Comparison of ENCODE assay signal across 23 mouse cellular contexts in genomic region chr8:124724301-124724700, GRCm38 (mm10). TPM values are rescaled to one million over a fixed set of nuclear protein-coding genes. Genes with fewer than 3 reads are reported as not detected.
"Had no signal": no experiment of that assay in that cellular context is flagged by ENCODE, and none has a peak within 500 bp of the region (broad histone marks: within the 10 kb centered on the region; RNA-seq: fewer than 3 reads in every experiment).

No protein-coding gene starts in this region.

- H3K27me3 ChIP-seq: hindbrain, embryonic 15.5 days; kidney, embryonic 15.5 days; liver, embryonic 12.5 days; liver, embryonic 15.5 days; lung, embryonic 15.5 days; megakaryocyte, embryonic 14.5 days; midbrain, embryonic 15.5 days; neural tube, embryonic 12.5 days; neural tube, embryonic 15.5 days had no signal

- ATAC-seq: liver, embryonic 12.5 days; midbrain, embryonic 15.5 days had no signal

- H3K4me3 ChIP-seq: hindbrain, embryonic 15.5 days; kidney, embryonic 15.5 days; left cerebral cortex, adult 2 months; liver, embryonic 12.5 days; liver, embryonic 15.5 days; lung, embryonic 15.5 days; megakaryocyte, embryonic 14.5 days; midbrain, embryonic 10.5 days; midbrain, embryonic 15.5 days; neural tube, embryonic 12.5 days; neural tube, embryonic 15.5 days had no signal

- H3K9ac ChIP-seq: hindbrain, embryonic 15.5 days; kidney, embryonic 15.5 days; liver, embryonic 12.5 days; liver, embryonic 15.5 days; lung, embryonic 15.5 days; midbrain, embryonic 15.5 days; neural tube, embryonic 12.5 days; neural tube, embryonic 15.5 days had no signal

- H3K27ac ChIP-seq: hindbrain, embryonic 15.5 days; kidney, embryonic 15.5 days; left cerebral cortex, adult 2 months; liver, embryonic 12.5 days; liver, embryonic 15.5 days; lung, embryonic 15.5 days; midbrain, embryonic 10.5 days; midbrain, embryonic 15.5 days; neural tube, embryonic 12.5 days; neural tube, embryonic 15.5 days; stomach, postnatal 0 days had no signal

- H3K9me3 ChIP-seq: hindbrain, embryonic 15.5 days; kidney, embryonic 15.5 days; liver, embryonic 12.5 days; liver, embryonic 15.5 days; lung, embryonic 15.5 days; megakaryocyte, embryonic 14.5 days; midbrain, embryonic 10.5 days; midbrain, embryonic 15.5 days; neural tube, embryonic 12.5 days; neural tube, embryonic 15.5 days had no signal

- DNase-seq: layer of hippocampus, postnatal 36 days; lung, adult 18-20 months; lung, postnatal 10 days; lung, postnatal 36 days; right cerebral cortex, adult 18-20 months; right cerebral cortex, postnatal 14 days; right cerebral cortex, postnatal 4 days; thymus, adult 2 months; thymus, postnatal 14 days; thymus, postnatal 4 days had no signal

- H3K4me2 ChIP-seq: hindbrain, embryonic 15.5 days; kidney, embryonic 15.5 days; liver, embryonic 12.5 days; liver, embryonic 15.5 days; lung, embryonic 15.5 days; midbrain, embryonic 15.5 days; neural tube, embryonic 12.5 days; neural tube, embryonic 15.5 days had no signal

RNA-seq across cellular contexts. Expression of gene Fam89a, which starts 27.3 kb away (rescaled TPM):
- total RNA-seq: left cerebral cortex, postnatal 10 days had no signal
